In genomic region chrX:42967611-42968010, GRCm38 (mm10) we compare ENCODE assay signal across 27 mouse cellular contexts.
DNase-seq lines count a peak whose midpoint lies in the region; ATAC-seq and TF ChIP-seq lines count a peak whose summit lies in the region.
"Had no signal": no experiment of that assay in that cellular context is flagged by ENCODE, and none has a peak within 500 bp of the region (broad histone marks: within the 10 kb centered on the region; RNA-seq: fewer than 3 reads in every experiment).

No protein-coding gene starts in this region.

- H3K4me3 ChIP-seq in forebrain, embryonic 14.5 days (ENCODE audit: low read depth, low read length), result no peak overlapping the region
- H3K4me3 ChIP-seq in forebrain, embryonic 16.5 days (replicated peaks; ENCODE audit: low read length), result no peak overlapping the region
- no peak overlapping the region for H3K4me3 ChIP-seq in midbrain, postnatal 0 days (ENCODE audit: low read depth, low read length)
- H3K4me3 ChIP-seq in midbrain, embryonic 16.5 days (ENCODE audit: low read depth, low read length), result no peak overlapping the region
- H3K4me3 ChIP-seq: embryonic facial prominence, embryonic 13.5 days; forebrain, embryonic 10.5 days; forebrain, embryonic 13.5 days; heart, adult 2 months; heart, embryonic 10.5 days; heart, embryonic 13.5 days; hindbrain, embryonic 12.5 days; hindbrain, embryonic 15.5 days; intestine, embryonic 15.5 days had no signal

- 48% methylated on average over 5 of the region's 5 CpGs for WGBS in forebrain, embryonic 14.5 days
- 28% methylated on average over 5 of the region's 5 CpGs for WGBS in forebrain, embryonic 16.5 days
- WGBS in midbrain, postnatal 0 days, result 66% methylated on average over 5 of the region's 5 CpGs
- 53% methylated on average over 5 of the region's 5 CpGs for whole genome bisulfite sequencing in midbrain, embryonic 16.5 days

- H3K27me3 ChIP-seq in forebrain, embryonic 14.5 days (replicated peaks; ENCODE audit: control insufficient read depth, insufficient read depth, low read length), result no peaks in the 10 kb centered on the region
- H3K27me3 ChIP-seq in forebrain, embryonic 16.5 days (replicated peaks; ENCODE audit: control insufficient read depth, insufficient read depth, low read length), result no peaks in the 10 kb centered on the region
- H3K27me3 ChIP-seq in midbrain, postnatal 0 days (ENCODE audit: insufficient read depth, low read length), result no peaks in the 10 kb centered on the region
- H3K27me3 ChIP-seq in midbrain, embryonic 16.5 days (ENCODE audit: control insufficient read depth, insufficient read depth, low read depth, low read length), result no peaks in the 10 kb centered on the region
- H3K27me3 ChIP-seq: CH12.LX; embryonic facial prominence, embryonic 13.5 days; forebrain, embryonic 13.5 days; heart, embryonic 13.5 days; hindbrain, embryonic 12.5 days; hindbrain, embryonic 15.5 days; intestine, embryonic 15.5 days had no signal

- no peak overlapping the region for H3K4me2 ChIP-seq in forebrain, embryonic 14.5 days (ENCODE audit: low read length)
- H3K4me2 ChIP-seq in forebrain, embryonic 16.5 days (ENCODE audit: low read length), result no peak overlapping the region
- H3K4me2 ChIP-seq in midbrain, postnatal 0 days (ENCODE audit: low read depth, low read length, poor library complexity, severe bottlenecking), result no peak overlapping the region
- H3K4me2 ChIP-seq in midbrain, embryonic 16.5 days (ENCODE audit: low read length), result no peak overlapping the region
- H3K4me2 ChIP-seq: embryonic facial prominence, embryonic 13.5 days; forebrain, embryonic 13.5 days; heart, embryonic 13.5 days; hindbrain, embryonic 12.5 days; hindbrain, embryonic 15.5 days; intestine, embryonic 15.5 days had no signal

- no peaks in the 10 kb centered on the region for H3K9me3 ChIP-seq in forebrain, embryonic 14.5 days (replicated peaks; ENCODE audit: control insufficient read depth, low read length)
- no peaks in the 10 kb centered on the region for H3K9me3 ChIP-seq in forebrain, embryonic 16.5 days (ENCODE audit: control insufficient read depth, low read length)
- no peaks in the 10 kb centered on the region for H3K9me3 ChIP-seq in midbrain, postnatal 0 days (ENCODE audit: low read length)
- no peaks in the 10 kb centered on the region for H3K9me3 ChIP-seq in midbrain, embryonic 16.5 days (replicated peaks; ENCODE audit: control insufficient read depth, low read length, poor library complexity, severe bottlenecking)
- H3K9me3 ChIP-seq: embryonic facial prominence, embryonic 13.5 days; forebrain, embryonic 10.5 days; forebrain, embryonic 13.5 days; G1E; heart, embryonic 10.5 days; heart, embryonic 13.5 days; hindbrain, embryonic 12.5 days; hindbrain, embryonic 15.5 days; intestine, embryonic 15.5 days had no signal

- ATAC-seq in forebrain, embryonic 14.5 days, result no peak
- no peak for ATAC-seq in forebrain, embryonic 16.5 days
- ATAC-seq in midbrain, postnatal 0 days (ENCODE audit: low FRiP score), result no peak
- no peak for ATAC-seq in midbrain, embryonic 16.5 days
- ATAC-seq: forebrain, embryonic 13.5 days; intestine, embryonic 15.5 days had no signal

- DNase-seq in forebrain, embryonic 14.5 days (ENCODE audit: low spot score), result peak; percentile 22
- peak; percentile 0 for DNase-seq in midbrain, postnatal 0 days (ENCODE audit: low spot score)
- DNase-seq in retina, postnatal 1 day, result peak; percentile 84
- DNase-seq in cerebellum, postnatal 10 days, result no peak
- DNase-seq: adrenal gland, adult 2 months; adrenal gland, postnatal 14 days; B cell, adult 2 months; cerebellum, adult 11-12 months; cerebellum, adult 9-10 months; cerebellum, postnatal 25 days; gastrocnemius, postnatal 25 days; heart, adult 2 months; heart, postnatal 14 days; heart, postnatal 4 days; kidney, adult 11 months had no signal

- H3K27ac ChIP-seq in forebrain, embryonic 14.5 days (ENCODE audit: low read depth, low read length), result no peak overlapping the region
- no peak overlapping the region for H3K27ac ChIP-seq in forebrain, embryonic 16.5 days (ENCODE audit: low read length)
- H3K27ac ChIP-seq in midbrain, postnatal 0 days (ENCODE audit: low read depth, low read length), result no peak overlapping the region
- H3K27ac ChIP-seq in midbrain, embryonic 16.5 days (ENCODE audit: low read length), result no peak overlapping the region
- H3K27ac ChIP-seq: embryonic facial prominence, embryonic 13.5 days; forebrain, embryonic 10.5 days; forebrain, embryonic 13.5 days; heart, adult 2 months; heart, embryonic 10.5 days; heart, embryonic 13.5 days; hindbrain, embryonic 12.5 days; hindbrain, embryonic 15.5 days; intestine, embryonic 15.5 days had no signal

- TF ChIP-seq CTCF in midbrain, postnatal 0 days (IDR thresholded peaks at IDR 0.05), result no peak

- no peaks in the 10 kb centered on the region for H3K36me3 ChIP-seq in forebrain, embryonic 14.5 days (ENCODE audit: control insufficient read depth, insufficient read depth, low read length)
- H3K36me3 ChIP-seq in forebrain, embryonic 16.5 days (ENCODE audit: control insufficient read depth, insufficient read depth), result no peaks in the 10 kb centered on the region
- no peaks in the 10 kb centered on the region for H3K36me3 ChIP-seq in midbrain, postnatal 0 days (ENCODE audit: insufficient read depth, low read length)
- H3K36me3 ChIP-seq in midbrain, embryonic 16.5 days (ENCODE audit: control insufficient read depth, insufficient read depth, low read length), result no peaks in the 10 kb centered on the region
- H3K36me3 ChIP-seq: embryonic facial prominence, embryonic 13.5 days; forebrain, embryonic 10.5 days; G1E; heart, embryonic 10.5 days; heart, embryonic 13.5 days; hindbrain, embryonic 12.5 days; hindbrain, embryonic 15.5 days; intestine, embryonic 15.5 days had no signal

- H3K9ac ChIP-seq in forebrain, embryonic 14.5 days (ENCODE audit: low read length), result no peak overlapping the region
- no peak overlapping the region for H3K9ac ChIP-seq in forebrain, embryonic 16.5 days (replicated peaks; ENCODE audit: low read depth, low read length)
- H3K9ac ChIP-seq in midbrain, postnatal 0 days (replicated peaks; ENCODE audit: low read length, poor library complexity, severe bottlenecking), result no peak overlapping the region
- H3K9ac ChIP-seq in midbrain, embryonic 16.5 days (ENCODE audit: low read depth, low read length), result no peak overlapping the region
- H3K9ac ChIP-seq: embryonic facial prominence, embryonic 13.5 days; forebrain, embryonic 13.5 days; heart, embryonic 13.5 days; hindbrain, embryonic 12.5 days; hindbrain, embryonic 15.5 days; intestine, embryonic 15.5 days had no signal

- no peaks in the 10 kb centered on the region for H3K4me1 ChIP-seq in forebrain, embryonic 14.5 days (ENCODE audit: control insufficient read depth, insufficient read depth, low read length)
- H3K4me1 ChIP-seq in forebrain, embryonic 16.5 days (replicated peaks; ENCODE audit: control insufficient read depth, insufficient read depth, low read length), result no peaks in the 10 kb centered on the region
- no peaks in the 10 kb centered on the region for H3K4me1 ChIP-seq in midbrain, postnatal 0 days (ENCODE audit: insufficient read depth, low read length)
- H3K4me1 ChIP-seq in midbrain, embryonic 16.5 days (ENCODE audit: control insufficient read depth, insufficient read depth, low read length), result no peaks in the 10 kb centered on the region
- H3K4me1 ChIP-seq: embryonic facial prominence, embryonic 13.5 days; forebrain, embryonic 10.5 days; forebrain, embryonic 13.5 days; heart, embryonic 10.5 days; heart, embryonic 13.5 days; hindbrain, embryonic 12.5 days; hindbrain, embryonic 15.5 days; intestine, embryonic 15.5 days had no signal

Comparison
In these comparisons a context has a peak if more than half of its experiments do, and no peak if none do; other contexts are left out.
1. DNase-seq: peak in forebrain, embryonic 14.5 days (single experiment), midbrain, postnatal 0 days (single experiment) and retina, postnatal 1 day (single experiment); none in cerebellum, postnatal 10 days (0 of 2).